Mouse (Mus musculus) liver, embryonic 16.5 days (tissue): ENCODE results near the gene Apmap. TPM values are rescaled to one million over a fixed set of nuclear protein-coding genes. Genes with fewer than 3 reads are reported as not detected.

Experiments used
- ATAC-seq: fragments of 200-750 bp; cut with Nextera tagmentation; 2 replicates; pipeline ENCODE4 v1.8.0; 2017; ENCODE audit warnings: low read depth, mild to moderate bottlenecking, moderate number of reproducible peaks, moderate library complexity
- H3K27ac ChIP-seq: fragments of 300-500 bp; sonication (generic); 2 replicates; pipeline ENCODE4 v1.5.1; 2014; ENCODE audit warnings: mild to moderate bottlenecking, low read length
- H3K27me3 ChIP-seq: fragments of 300-500 bp; sonication (generic); 2 replicates; pipeline ENCODE4 v1.6.1; 2014; ENCODE audit warnings: low read depth, low read length, mixed read lengths; ENCODE audit not compliant: control insufficient read depth, insufficient read depth
- H3K36me3 ChIP-seq: fragments of 300-500 bp; sonication (generic); 2 replicates; pipeline ENCODE4 v1.6.1; 2014; ENCODE audit warnings: mild to moderate bottlenecking; ENCODE audit not compliant: control insufficient read depth, insufficient read depth
- H3K4me1 ChIP-seq: fragments of 300-500 bp; sonication (generic); 2 replicates; pipeline ENCODE4 v1.6.1; 2014; ENCODE audit warnings: low read depth, low read length, mixed read lengths; ENCODE audit not compliant: control insufficient read depth
- H3K4me2 ChIP-seq: fragments of 300-500 bp; sonication (generic); 2 replicates; pipeline ENCODE4 v1.6.1; 2014; ENCODE audit warnings: low read depth, low read length, mixed read lengths
- H3K4me3 ChIP-seq: fragments of 300-500 bp; sonication (generic); 2 replicates; pipeline ENCODE4 v1.5.1; 2014; ENCODE audit warnings: low read depth, mild to moderate bottlenecking, low read length
- H3K9ac ChIP-seq: fragments of 300-500 bp; sonication (generic); 2 replicates; pipeline ENCODE4 v1.6.1; 2014; ENCODE audit warnings: low read depth, low read length
- H3K9me3 ChIP-seq: fragments of 300-500 bp; sonication (generic); replicated peaks from 2 replicates; pipeline ENCODE4 v1.6.1; 2016; ENCODE audit warnings: low read length; ENCODE audit not compliant: control insufficient read depth
- WGBS: fragments of 180-500 bp; shearing (Covaris S2); extraction: QIAGEN DNeasy Blood & Tissue Kit; methylation state at CpG from one replicate; pipeline ENCODE4 v1.1.7; 2014; ENCODE audit not compliant: insufficient replicate concordance; 5-methylcytosine and 5-hydroxymethylcytosine counted together
- polyA plus RNA-seq: library from polyadenylated mRNA; unstranded; fragments of >200 nt; fragmentation: Nextera tagmentation; extraction: Ambion mirVana; gene quantifications from 2 replicates; pipeline ENCODE4 v1.2.1, GENCODE M21; 2015

Apmap gene
- polyA plus RNA-seq, 1 experiment from 2014 or later = 29.2 TPM

GRCm38 (mm10) chr2:150602166-150602565 lies 6.2 kb downstream of the Apmap start:
- Histone ChIP-seq H3K9me3 (no peaks in the 10 kb centered on the region), H3K27ac (no peak overlapping the region), H3K4me1 (peaks cover 3% of the 10 kb centered on the region), H3K9ac (no peak overlapping the region), H3K4me2 (no peak overlapping the region), H3K27me3 (no peaks in the 10 kb centered on the region), H3K4me3 (no peak overlapping the region), H3K36me3 (no peaks in the 10 kb centered on the region)
- 77% methylated on average over 2 of the region's 2 CpGs for WGBS
- no peak for ATAC-seq

- Histone ChIP-seq H3K4me3 (no peak overlapping the region), H3K9me3 (no peaks in the 10 kb centered on the region), H3K27me3 (no peaks in the 10 kb centered on the region), H3K27ac (no peak overlapping the region), H3K9ac (no peak overlapping the region), H3K4me2 (no peak overlapping the region), H3K4me1 (no peaks in the 10 kb centered on the region; the same call in 1 of the 2 replicates), H3K36me3 (no peaks in the 10 kb centered on the region)
- WGBS = 84% methylated on average over 2 of the region's 2 CpGs
- ATAC-seq = no peak
These were observed 8.1 kb downstream of the Apmap start for GRCm38 (mm10) chr2:150600263-150600662.

GRCm38 (mm10) chr2:150595411-150596190 lies 12.8 kb downstream of the Apmap start:
- Histone ChIP-seq H3K36me3 (no peaks in the 10 kb centered on the region; the same call in 1 of the 2 replicates), H3K9ac (no peak overlapping the region), H3K27ac (no peak overlapping the region), H3K4me1 (no peaks in the 10 kb centered on the region), H3K4me2 (no peak overlapping the region), H3K4me3 (no peak overlapping the region), H3K27me3 (no peaks in the 10 kb centered on the region), H3K9me3 (no peaks in the 10 kb centered on the region)
- WGBS = 56% methylated on average over 3 of the region's 3 CpGs
- ATAC-seq = no peak

- WGBS = 89% methylated on average over 11 of the region's 11 CpGs
- H3K36me3 ChIP-seq = peaks cover 21% of the 10 kb centered on the region
- no peaks in the 10 kb centered on the region for H3K9me3 ChIP-seq
- no peaks in the 10 kb centered on the region for H3K27me3 ChIP-seq
- H3K27ac ChIP-seq = no peak overlapping the region
- H3K9ac ChIP-seq = no peak overlapping the region
- no peak for ATAC-seq
- H3K4me3 ChIP-seq = no peak overlapping the region
- no peak overlapping the region for H3K4me2 ChIP-seq
- H3K4me1 ChIP-seq = no peaks in the 10 kb centered on the region
These were observed 19.3 kb downstream of the Apmap start for GRCm38 (mm10) chr2:150589076-150589475.

GRCm38 (mm10) chr2:150579628-150580027 lies 28.7 kb downstream of the Apmap start:
- Histone ChIP-seq H3K4me1 (no peaks in the 10 kb centered on the region), H3K27ac (no peak overlapping the region), H3K4me2 (no peak overlapping the region), H3K9ac (no peak overlapping the region), H3K36me3 (peaks cover 5% of the 10 kb centered on the region), H3K4me3 (no peak overlapping the region), H3K27me3 (no peaks in the 10 kb centered on the region), H3K9me3 (no peaks in the 10 kb centered on the region)
- 62% methylated on average over 1 of the region's 1 CpGs for WGBS
- ATAC-seq = no peak

- H3K27me3 ChIP-seq = no peaks in the 10 kb centered on the region
- H3K9me3 ChIP-seq = no peaks in the 10 kb centered on the region
- H3K4me1 ChIP-seq = no peaks in the 10 kb centered on the region
- WGBS = 67% methylated on average over 5 of the region's 5 CpGs
- H3K36me3 ChIP-seq = no peaks in the 10 kb centered on the region
- no peak for ATAC-seq
- H3K4me3 ChIP-seq = no peak overlapping the region
- no peak overlapping the region for H3K27ac ChIP-seq
- H3K9ac ChIP-seq = no peak overlapping the region
- no peak overlapping the region for H3K4me2 ChIP-seq
These were observed 29.8 kb downstream of the Apmap start for GRCm38 (mm10) chr2:150578603-150579002.

- WGBS = 86% methylated on average over 1 of the region's 1 CpGs
- ATAC-seq = no peak
- Histone ChIP-seq H3K4me3 (no peak overlapping the region), H3K27me3 (no peaks in the 10 kb centered on the region), H3K27ac (no peak overlapping the region), H3K4me1 (no peaks in the 10 kb centered on the region), H3K4me2 (no peak overlapping the region), H3K36me3 (no peaks in the 10 kb centered on the region), H3K9me3 (no peaks in the 10 kb centered on the region), H3K9ac (no peak overlapping the region)
These were observed 32.1 kb downstream of the Apmap start for GRCm38 (mm10) chr2:150576256-150576655.

GRCm38 (mm10) chr2:150572463-150572862 lies 35.9 kb downstream of the Apmap start:
- 68% methylated on average over 3 of the region's 3 CpGs for WGBS

GRCm38 (mm10) chr2:150570761-150571160 lies 37.6 kb downstream of the Apmap start:
- no peak overlapping the region for H3K27ac ChIP-seq
- H3K9me3 ChIP-seq = no peaks in the 10 kb centered on the region
- no peaks in the 10 kb centered on the region; the same call in 1 of the 2 replicates for H3K4me1 ChIP-seq
- no peaks in the 10 kb centered on the region for H3K36me3 ChIP-seq
- H3K4me3 ChIP-seq = no peak overlapping the region
- no peak overlapping the region for H3K4me2 ChIP-seq
- WGBS = 30% methylated on average over 2 of the region's 2 CpGs
- no peaks in the 10 kb centered on the region for H3K27me3 ChIP-seq
- H3K9ac ChIP-seq = no peak overlapping the region
- no peak for ATAC-seq

More at GRCm38 (mm10) chr2:150572463-150572862, 35.9 kb downstream of the Apmap start:
- no peak overlapping the region for H3K4me2 ChIP-seq
- H3K4me3 ChIP-seq = no peak overlapping the region
- no peak for ATAC-seq
- H3K27me3 ChIP-seq = no peaks in the 10 kb centered on the region
- H3K9me3 ChIP-seq = no peaks in the 10 kb centered on the region
- H3K27ac ChIP-seq = no peak overlapping the region
- H3K36me3 ChIP-seq = no peaks in the 10 kb centered on the region
- H3K4me1 ChIP-seq = no peaks in the 10 kb centered on the region; the same call in 1 of the 2 replicates
- H3K9ac ChIP-seq = no peak overlapping the region
